Mouse (Mus musculus) forebrain, embryonic 12.5 days (tissue): Measurements from ENCODE around the gene Ccdc167. TPM values are rescaled to one million over a fixed set of nuclear protein-coding genes. Genes with fewer than 3 reads are reported as not detected.

Experiments used
- ATAC-seq: fragments of 200-750 bp; cut with Nextera tagmentation; 2 replicates; pipeline ENCODE4 v1.8.0; 2017; ENCODE audit warnings: moderate TSS enrichment; ENCODE audit not compliant: low FRiP score
- H3K27ac ChIP-seq: fragments of 300-500 bp; sonication (generic); 2 replicates; pipeline ENCODE4 v1.5.1; 2016; ENCODE audit warnings: mild to moderate bottlenecking
- H3K27me3 ChIP-seq: fragments of 300-500 bp; sonication (generic); 2 replicates; pipeline ENCODE4 v1.6.1; 2016; ENCODE audit warnings: mild to moderate bottlenecking
- H3K36me3 ChIP-seq: fragments of 300-500 bp; sonication (generic); replicated peaks from 2 replicates; pipeline ENCODE4 v1.6.1; 2016; ENCODE audit warnings: mild to moderate bottlenecking
- H3K4me1 ChIP-seq: fragments of 300-500 bp; sonication (generic); 2 replicates; pipeline ENCODE4 v1.6.1; 2016
- H3K4me2 ChIP-seq: fragments of 300-500 bp; sonication (generic); 2 replicates; pipeline ENCODE4 v1.6.1; 2016; ENCODE audit warnings: mild to moderate bottlenecking, moderate library complexity
- H3K4me3 ChIP-seq: fragments of 300-500 bp; sonication (generic); replicated peaks from 2 replicates; pipeline ENCODE4 v1.5.1; 2016; ENCODE audit warnings: mild to moderate bottlenecking
- H3K9ac ChIP-seq: fragments of 300-500 bp; sonication (generic); 2 replicates; pipeline ENCODE4 v1.6.1; 2016; ENCODE audit warnings: mild to moderate bottlenecking
- H3K9me3 ChIP-seq: fragments of 300-500 bp; sonication (generic); 2 replicates; pipeline ENCODE4 v1.6.1; 2016
- WGBS: fragments of 180-500 bp; shearing (Covaris S2); methylation state at CpG from one replicate; pipeline ENCODE4 v1.1.7; 2016; 5-methylcytosine and 5-hydroxymethylcytosine counted together
- polyA plus RNA-seq: library from polyadenylated mRNA; unstranded; fragments of >200 nt; fragmentation: Nextera tagmentation; extraction: Ambion mirVana; gene quantifications from 2 replicates; pipeline ENCODE4 v1.2.1, GENCODE M21; 2016

Ccdc167 gene
- polyA plus RNA-seq, 1 experiment from 2014 or later: 17.8 TPM

DNA sequence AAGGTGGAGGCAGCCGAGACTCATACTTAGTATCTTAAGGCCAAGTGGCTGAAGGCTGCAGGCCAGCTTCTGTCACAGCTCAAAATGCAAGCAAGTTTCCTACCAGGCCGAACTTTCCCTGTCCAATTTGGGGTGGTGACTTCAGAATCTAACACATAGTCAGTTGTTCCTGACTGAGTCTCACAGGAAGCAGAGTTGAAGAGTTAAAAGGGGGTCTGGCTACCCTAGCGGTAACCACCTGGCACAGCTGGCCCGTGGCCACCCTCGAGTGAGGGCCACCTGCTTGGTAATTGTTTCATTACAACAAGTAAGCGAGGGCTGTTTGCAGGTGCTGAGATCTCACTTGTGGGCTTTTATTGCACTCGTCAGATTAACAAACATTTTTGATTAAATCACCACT, 4.3 kb downstream of the Ccdc167 start:
- Histone ChIP-seq H3K36me3 (no peaks in the 10 kb centered on the region), H3K27ac (peak overlapping the region; percentile 81), H3K9ac (no peak overlapping the region), H3K4me1 (peaks cover 73% of the 10 kb centered on the region), H3K27me3 (no peaks in the 10 kb centered on the region), H3K4me3 (no peak overlapping the region), H3K9me3 (no peaks in the 10 kb centered on the region), H3K4me2 (no peak overlapping the region)
- ATAC-seq: no peak
- WGBS: 53% methylated on average over 7 of the region's 7 CpGs

DNA sequence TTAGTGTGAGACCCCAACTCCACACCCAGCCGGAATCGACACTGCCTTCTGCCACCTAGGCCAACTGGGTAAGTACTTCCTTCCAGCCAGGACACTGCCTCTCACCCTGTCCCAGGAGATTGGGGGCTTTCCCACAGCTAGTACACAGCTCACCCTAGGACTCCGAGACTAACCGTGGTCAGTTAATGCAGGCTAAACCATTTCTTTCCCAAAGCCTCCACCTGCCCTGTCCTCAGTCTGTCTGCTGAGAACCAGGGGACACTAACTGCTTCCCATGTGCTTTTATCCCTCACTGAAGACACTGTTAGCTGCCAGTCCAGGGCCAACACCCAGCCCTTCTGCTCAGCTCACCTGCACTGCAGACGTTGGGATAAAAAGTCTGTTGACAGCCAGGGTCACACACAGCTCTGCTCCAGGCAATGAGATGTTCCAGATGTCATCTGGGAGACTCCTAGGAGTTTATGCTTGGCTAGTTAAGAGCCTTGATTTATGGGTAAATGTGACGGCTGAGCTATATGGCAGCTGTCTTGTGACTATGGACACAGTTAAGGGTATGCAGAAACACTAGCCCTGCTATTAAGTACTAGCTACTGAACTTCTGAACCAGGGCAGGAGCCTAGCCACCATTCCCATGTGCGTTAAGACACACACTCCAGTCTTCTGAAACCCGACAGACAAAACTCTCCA, 5.0 kb downstream of the Ccdc167 start:
- no peaks in the 10 kb centered on the region for H3K36me3 ChIP-seq
- H3K4me2 ChIP-seq: no peak overlapping the region
- no peak overlapping the region for H3K4me3 ChIP-seq
- no peaks in the 10 kb centered on the region for H3K27me3 ChIP-seq
- H3K27ac ChIP-seq: peak overlapping the region; percentile 81
- 76% methylated on average over 8 of the region's 8 CpGs for WGBS
- no peaks in the 10 kb centered on the region for H3K9me3 ChIP-seq
- H3K9ac ChIP-seq: no peak overlapping the region
- H3K4me1 ChIP-seq: peaks cover 76% of the 10 kb centered on the region
- ATAC-seq: no peak

DNA sequence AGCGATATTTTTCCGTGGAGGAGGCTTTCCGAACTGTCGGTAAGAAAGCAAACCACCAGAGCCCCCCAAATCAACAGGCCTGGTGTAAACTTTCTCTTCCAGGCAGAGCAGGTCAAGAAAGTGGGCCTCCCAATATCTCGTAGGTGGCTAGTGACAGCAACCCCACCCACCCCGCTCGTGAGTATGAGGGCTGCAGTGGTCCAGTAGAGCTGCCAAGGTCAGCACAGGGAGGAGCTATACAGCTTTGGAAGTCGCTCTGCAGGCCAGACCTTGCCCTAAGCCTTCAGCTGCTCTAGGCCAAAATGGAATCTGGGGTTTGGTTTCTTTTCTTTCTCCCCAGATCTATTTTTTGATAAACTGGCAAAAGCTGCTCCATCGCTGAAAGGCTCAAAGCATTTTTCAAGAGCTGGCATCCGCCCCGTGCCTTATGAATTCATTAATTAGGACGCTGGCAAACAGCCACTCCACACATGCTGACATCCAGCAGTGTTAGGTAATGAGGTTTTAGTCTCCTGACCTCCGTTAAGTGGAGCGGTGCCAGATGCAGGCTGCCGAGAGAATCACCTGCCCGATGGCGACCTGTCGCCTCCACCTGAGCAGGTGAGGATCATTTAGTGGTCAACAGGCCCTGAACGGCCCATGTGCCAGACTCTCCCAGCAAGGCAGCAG, 5.6 kb downstream of the Ccdc167 start:
- H3K4me3 ChIP-seq: no peak overlapping the region
- H3K36me3 ChIP-seq: no peaks in the 10 kb centered on the region
- no peaks in the 10 kb centered on the region for H3K27me3 ChIP-seq
- H3K9me3 ChIP-seq: no peaks in the 10 kb centered on the region
- peak overlapping the region; percentile 81 for H3K27ac ChIP-seq
- H3K4me1 ChIP-seq: peaks cover 77% of the 10 kb centered on the region
- no peak for ATAC-seq
- 64% methylated on average over 19 of the region's 19 CpGs for WGBS
- H3K4me2 ChIP-seq: no peak overlapping the region
- H3K9ac ChIP-seq: no peak overlapping the region

DNA sequence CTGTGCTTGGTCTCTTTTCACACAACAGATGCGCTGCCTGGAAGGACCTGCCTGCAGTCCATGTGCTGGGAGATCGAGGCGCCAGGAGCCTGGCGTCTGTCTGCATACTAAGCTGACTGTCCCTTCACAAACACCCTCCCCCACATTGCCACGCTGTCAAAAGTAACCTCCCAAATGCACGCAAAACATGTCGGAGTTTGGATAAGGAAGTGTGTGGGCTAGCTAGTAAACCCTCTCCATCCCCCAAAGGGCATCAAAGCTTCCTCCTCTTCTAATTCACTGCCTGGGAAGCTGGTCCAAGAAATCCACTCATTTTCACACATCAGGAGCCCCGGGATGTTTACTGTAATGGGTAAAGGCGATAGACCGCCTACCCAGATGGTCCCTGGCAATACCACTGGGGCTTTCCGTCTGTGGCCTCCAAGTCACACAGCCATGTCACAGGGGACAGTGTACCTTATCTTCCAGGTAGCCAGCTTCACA, 6.2 kb downstream of the Ccdc167 start:
- no peaks in the 10 kb centered on the region for H3K9me3 ChIP-seq
- H3K4me1 ChIP-seq: peaks cover 72% of the 10 kb centered on the region
- no peak overlapping the region for H3K4me3 ChIP-seq
- ATAC-seq: no peak
- no peak overlapping the region for H3K4me2 ChIP-seq
- 76% methylated on average over 11 of the region's 11 CpGs for WGBS
- no peaks in the 10 kb centered on the region for H3K27me3 ChIP-seq
- H3K9ac ChIP-seq: no peak overlapping the region
- peak overlapping the region; percentile 81 for H3K27ac ChIP-seq
- no peaks in the 10 kb centered on the region for H3K36me3 ChIP-seq

DNA sequence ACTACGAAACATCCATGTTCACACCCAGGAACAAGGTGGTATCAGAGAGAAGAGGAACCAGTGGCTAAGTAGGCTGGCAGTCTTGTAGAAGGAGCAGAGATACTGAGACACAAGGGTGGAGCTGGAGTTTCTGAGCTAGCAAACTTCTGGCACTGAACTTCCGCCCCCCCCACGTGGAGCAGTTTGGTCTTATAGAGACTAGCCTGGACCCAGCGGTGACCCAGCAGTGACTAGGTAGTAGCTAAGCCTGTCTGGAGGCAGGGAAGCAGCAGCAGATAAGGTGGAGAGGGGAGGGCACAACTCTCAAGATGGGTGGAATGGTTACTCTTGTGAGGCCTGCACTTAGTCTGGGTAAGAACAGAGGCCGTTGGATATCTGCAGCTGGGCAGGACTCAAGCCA, 8.1 kb downstream of the Ccdc167 start:
- H3K27ac ChIP-seq: 0 out of 2 replicates have a peak overlapping the region, but pooled peaks have one; percentile 0
- H3K4me3 ChIP-seq: no peak overlapping the region
- no peak for ATAC-seq
- H3K9me3 ChIP-seq: no peaks in the 10 kb centered on the region
- H3K4me1 ChIP-seq: peaks cover 72% of the 10 kb centered on the region
- no peaks in the 10 kb centered on the region for H3K27me3 ChIP-seq
- H3K36me3 ChIP-seq: peaks cover 7% of the 10 kb centered on the region
- WGBS: 83% methylated on average over 5 of the region's 5 CpGs
- no peak overlapping the region for H3K4me2 ChIP-seq
- H3K9ac ChIP-seq: no peak overlapping the region

DNA sequence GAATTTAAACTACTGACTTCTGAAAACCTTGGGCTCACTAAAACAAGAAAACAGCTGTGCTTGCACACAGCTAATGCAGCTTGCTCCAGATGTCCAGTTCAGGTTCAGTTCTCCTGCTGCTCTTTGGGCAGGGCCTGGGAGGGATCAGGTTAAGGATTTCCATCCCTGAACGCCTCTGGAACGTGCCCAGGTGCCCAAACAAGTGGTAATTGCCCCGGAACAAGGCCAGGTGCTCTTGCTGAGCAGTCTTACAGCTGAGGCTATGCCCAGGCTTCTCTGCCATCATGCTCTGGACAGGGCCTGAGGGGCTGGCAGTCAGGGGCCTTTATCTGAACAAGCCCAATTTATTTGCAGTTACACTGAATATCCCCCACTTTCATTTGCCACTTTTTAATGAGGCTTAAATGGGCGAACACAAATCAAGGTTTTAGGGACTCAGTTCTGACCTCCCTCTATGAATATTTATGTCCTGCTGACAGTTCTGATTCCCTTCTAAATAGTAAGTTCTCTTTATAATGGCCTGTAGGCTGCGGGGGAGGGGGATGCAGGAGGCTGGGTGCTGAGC, 9.8 kb downstream of the Ccdc167 start:
- H3K36me3 ChIP-seq: peaks cover 22% of the 10 kb centered on the region
- H3K4me2 ChIP-seq: no peak overlapping the region; the same call in 1 of the 2 replicates
- peak overlapping the region; percentile 69 for H3K27ac ChIP-seq
- H3K9me3 ChIP-seq: no peaks in the 10 kb centered on the region
- no peak for ATAC-seq
- H3K9ac ChIP-seq: peak overlapping the region; percentile 34; the same call in 1 of the 2 replicates
- no peaks in the 10 kb centered on the region for H3K27me3 ChIP-seq
- peaks cover 69% of the 10 kb centered on the region for H3K4me1 ChIP-seq
- 37% methylated on average over 5 of the region's 5 CpGs for WGBS
- H3K4me3 ChIP-seq: no peak overlapping the region

DNA sequence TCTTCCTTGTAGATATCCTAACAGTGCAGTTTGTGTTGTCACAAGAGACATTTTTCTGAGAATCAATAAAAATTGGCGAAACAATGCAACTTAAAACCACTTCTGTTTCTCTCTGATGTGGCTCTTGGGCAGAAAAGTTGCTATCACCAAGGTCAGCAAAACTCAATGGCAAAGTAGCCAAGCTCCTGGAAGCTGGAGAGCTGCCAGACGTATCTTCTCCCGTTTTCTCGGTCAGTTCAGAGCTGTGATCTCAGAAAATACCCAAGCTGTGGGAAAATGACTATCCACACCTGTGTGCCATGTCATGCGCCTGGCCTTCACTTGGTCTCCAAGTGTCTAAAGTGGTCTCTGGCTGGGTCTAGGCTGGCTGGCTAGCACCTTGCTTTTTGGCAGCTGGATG, 11.0 kb downstream of the Ccdc167 start:
- WGBS: 90% methylated on average over 5 of the region's 5 CpGs
- no peaks in the 10 kb centered on the region for H3K27me3 ChIP-seq
- no peak overlapping the region for H3K4me2 ChIP-seq
- H3K9me3 ChIP-seq: no peaks in the 10 kb centered on the region
- peaks cover 57% of the 10 kb centered on the region for H3K4me1 ChIP-seq
- H3K9ac ChIP-seq: no peak overlapping the region
- H3K27ac ChIP-seq: no peak overlapping the region
- H3K4me3 ChIP-seq: no peak overlapping the region
- H3K36me3 ChIP-seq: peaks cover 34% of the 10 kb centered on the region
- no peak for ATAC-seq

DNA sequence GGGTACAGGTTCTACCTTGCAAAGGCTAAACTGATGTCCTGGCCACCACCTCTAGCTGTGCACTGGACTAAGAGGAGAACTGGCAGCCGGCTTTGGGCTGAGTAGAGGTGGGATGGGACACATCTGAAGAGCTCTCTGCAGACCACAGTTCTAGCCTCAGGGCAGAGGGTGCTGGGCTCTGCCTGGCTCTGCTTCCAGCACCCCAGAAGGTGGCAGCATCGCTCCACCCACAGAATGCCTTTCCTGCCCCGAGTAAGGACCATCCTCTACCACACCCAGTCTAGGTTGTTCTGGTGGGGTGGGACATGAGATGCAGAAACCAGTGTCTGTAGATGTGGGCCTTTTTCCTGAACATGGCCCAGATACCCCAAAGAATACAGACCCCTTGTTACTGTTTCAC, 12.1 kb downstream of the Ccdc167 start:
- peak; percentile 78 for ATAC-seq
- Histone ChIP-seq H3K4me2 (no peak overlapping the region), H3K27me3 (no peaks in the 10 kb centered on the region), H3K4me1 (peaks cover 46% of the 10 kb centered on the region), H3K9me3 (no peaks in the 10 kb centered on the region), H3K36me3 (peaks cover 45% of the 10 kb centered on the region), H3K27ac (no peak overlapping the region), H3K4me3 (no peak overlapping the region), H3K9ac (no peak overlapping the region)
- 32% methylated on average over 3 of the region's 3 CpGs for WGBS

DNA sequence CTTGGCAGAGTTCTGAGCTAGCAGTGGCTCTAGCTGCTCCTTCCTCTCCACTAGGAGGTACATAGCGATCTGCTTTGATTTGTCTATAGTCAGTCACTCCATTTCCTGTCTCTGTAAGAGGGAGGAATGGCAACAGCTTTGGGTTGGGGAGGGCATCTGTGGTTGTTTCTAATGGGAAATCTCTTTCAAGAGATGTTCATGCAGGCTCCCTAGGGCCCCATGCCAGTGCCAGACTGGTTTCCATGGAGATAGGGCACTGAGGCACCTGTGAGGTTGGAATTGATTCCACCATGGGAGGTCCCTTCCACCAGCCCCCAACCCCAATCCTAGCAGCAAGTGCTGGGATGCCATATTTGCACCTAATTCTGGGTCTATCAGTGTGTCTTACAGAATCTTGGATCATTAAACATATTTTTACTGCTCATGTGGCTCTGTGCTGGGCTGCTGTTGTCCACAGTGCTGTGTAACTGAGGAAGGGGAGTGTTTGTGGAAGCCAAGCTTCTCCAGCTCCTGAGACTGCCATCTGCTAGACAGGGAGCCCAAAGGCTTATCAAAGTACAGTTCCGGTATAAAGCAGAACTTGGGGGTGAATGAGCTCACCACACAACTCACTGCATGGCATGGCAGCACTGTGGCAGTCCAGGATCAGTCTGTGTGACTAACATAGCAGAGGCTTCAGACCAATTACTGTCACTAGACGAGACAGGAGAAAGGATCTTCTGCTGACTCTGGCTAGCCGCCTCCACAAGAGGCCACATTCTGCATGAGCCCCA, 13.7 kb downstream of the Ccdc167 start:
- H3K36me3 ChIP-seq: peaks cover 61% of the 10 kb centered on the region
- no peaks in the 10 kb centered on the region for H3K27me3 ChIP-seq
- H3K4me1 ChIP-seq: peaks cover 30% of the 10 kb centered on the region
- WGBS: 81% methylated on average over 4 of the region's 4 CpGs
- no peak overlapping the region for H3K9ac ChIP-seq
- no peak overlapping the region for H3K4me3 ChIP-seq
- H3K4me2 ChIP-seq: no peak overlapping the region
- H3K9me3 ChIP-seq: no peaks in the 10 kb centered on the region
- ATAC-seq: no peak
- H3K27ac ChIP-seq: peak overlapping the region; percentile 50; the same call in 1 of the 2 replicates

DNA sequence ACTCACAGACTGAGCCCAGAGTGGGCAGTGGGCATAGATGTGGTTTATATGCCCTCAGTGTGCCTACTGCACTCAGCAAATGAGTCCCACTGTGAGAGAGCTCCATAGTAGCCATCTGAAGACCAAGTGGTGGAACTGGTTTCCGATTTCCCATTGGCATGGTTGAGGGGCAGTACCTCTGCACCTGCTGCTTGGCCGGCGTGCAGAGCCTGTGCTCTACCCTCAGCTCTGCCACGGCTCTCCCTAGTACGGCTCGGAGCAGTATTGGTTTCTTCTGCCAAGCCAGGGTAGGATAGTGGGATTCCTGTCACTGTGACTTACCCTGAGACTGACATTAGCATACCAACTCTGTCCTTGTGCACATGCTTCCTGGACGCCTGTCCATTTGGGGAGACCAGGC, 16.3 kb downstream of the Ccdc167 start:
- ATAC-seq: no peak
- H3K27me3 ChIP-seq: no peaks in the 10 kb centered on the region
- H3K9ac ChIP-seq: no peak overlapping the region
- no peak overlapping the region for H3K4me3 ChIP-seq
- WGBS: 94% methylated on average over 7 of the region's 7 CpGs
- H3K36me3 ChIP-seq: peaks cover 81% of the 10 kb centered on the region
- peaks cover 11% of the 10 kb centered on the region; the same call in 1 of the 2 replicates for H3K4me1 ChIP-seq
- no peaks in the 10 kb centered on the region for H3K9me3 ChIP-seq
- no peak overlapping the region for H3K27ac ChIP-seq
- H3K4me2 ChIP-seq: no peak overlapping the region

DNA sequence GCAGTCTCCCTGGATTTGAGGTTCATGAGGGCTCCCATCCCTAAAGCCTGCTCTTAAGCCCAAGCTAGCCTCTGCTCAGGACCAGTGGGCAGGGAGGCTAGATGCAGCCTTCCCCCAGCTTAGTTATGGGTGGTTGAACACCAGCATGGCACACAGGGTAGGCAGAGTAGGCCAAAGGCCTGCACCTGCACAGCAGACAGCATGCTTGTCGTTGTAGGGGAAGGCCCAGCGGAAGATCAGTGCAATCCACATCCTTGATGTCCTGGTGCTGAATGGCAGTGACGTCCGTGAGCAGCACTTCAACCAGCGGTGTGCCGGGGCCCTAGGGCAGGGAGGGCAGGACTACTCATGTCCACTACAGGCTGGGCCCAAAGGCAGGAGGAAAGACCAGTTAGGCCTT, 18.4 kb downstream of the Ccdc167 start:
- 91% methylated on average over 6 of the region's 6 CpGs for WGBS
- H3K4me3 ChIP-seq: no peak overlapping the region
- H3K27me3 ChIP-seq: no peaks in the 10 kb centered on the region
- no peaks in the 10 kb centered on the region for H3K9me3 ChIP-seq
- peaks cover 11% of the 10 kb centered on the region; the same call in 1 of the 2 replicates for H3K4me1 ChIP-seq
- no peak overlapping the region for H3K27ac ChIP-seq
- H3K9ac ChIP-seq: no peak overlapping the region
- no peak for ATAC-seq
- H3K4me2 ChIP-seq: no peak overlapping the region
- H3K36me3 ChIP-seq: peaks cover 92% of the 10 kb centered on the region

DNA sequence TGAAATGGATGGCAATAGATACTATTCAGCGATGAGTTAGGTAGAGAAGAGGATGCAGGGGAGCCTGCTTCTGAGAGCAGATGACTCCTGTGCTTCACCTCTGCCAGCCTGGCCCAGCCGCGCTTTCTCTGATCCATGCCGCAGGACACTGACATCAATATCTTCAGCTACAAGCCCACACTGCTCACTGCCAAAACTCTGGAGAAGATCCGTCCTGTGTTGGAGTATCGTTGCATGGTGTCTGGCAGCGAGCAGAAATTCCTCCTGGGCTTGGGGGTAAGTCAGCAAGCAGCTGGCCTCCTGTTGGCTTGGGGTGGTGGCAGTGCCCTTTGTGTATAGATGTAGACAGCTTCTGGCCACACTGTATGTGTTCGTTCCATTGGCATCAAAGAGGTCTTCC, 19.9 kb downstream of the Ccdc167 start:
- ATAC-seq: no peak
- H3K9me3 ChIP-seq: no peaks in the 10 kb centered on the region
- H3K4me1 ChIP-seq: no peaks in the 10 kb centered on the region
- no peak overlapping the region for H3K9ac ChIP-seq
- no peak overlapping the region for H3K27ac ChIP-seq
- H3K4me3 ChIP-seq: no peak overlapping the region
- H3K27me3 ChIP-seq: no peaks in the 10 kb centered on the region
- H3K4me2 ChIP-seq: no peak overlapping the region
- H3K36me3 ChIP-seq: peaks cover 82% of the 10 kb centered on the region
- WGBS: 96% methylated on average over 8 of the region's 8 CpGs
